Mouse (Mus musculus): ENCODE results near the gene Tiam2. TPM values are rescaled to one million over a fixed set of nuclear protein-coding genes. Genes with fewer than 3 reads are reported as not detected.

Gene Tiam2
- polyA plus RNA-seq, 1 experiment from 2014 or later: 3.2 TPM

GRCm38 (mm10) chr17:3485851-3486250, 159.5 kb downstream of the Tiam2 start:
- no peak overlapping the region for H3K4me2 ChIP-seq
- ATAC-seq (replicated peaks; ENCODE audit: insufficient number of reproducible peaks, low FRiP score, low TSS enrichment): no peak

GRCm38 (mm10) chr17:3487211-3487610, 160.8 kb downstream of the Tiam2 start:
- no peaks in the 10 kb centered on the region for H3K27me3 ChIP-seq (ENCODE audit: control insufficient read depth, insufficient read depth, low read length)
- no peak overlapping the region for H3K9ac ChIP-seq (ENCODE audit: low read depth, low read length)
- H3K4me3 ChIP-seq (ENCODE audit: low read depth, low read length): no peak overlapping the region
- H3K4me2 ChIP-seq: no peak overlapping the region
- WGBS (ENCODE audit: insufficient replicate concordance): 90% methylated on average over 4 of the region's 4 CpGs
- H3K27ac ChIP-seq (ENCODE audit: low read depth, low read length): no peak overlapping the region
- no peak for ATAC-seq (replicated peaks; ENCODE audit: insufficient number of reproducible peaks, low FRiP score, low TSS enrichment)
- no peaks in the 10 kb centered on the region for H3K4me1 ChIP-seq (ENCODE audit: control insufficient read depth, insufficient read depth, low read length)
- no peaks in the 10 kb centered on the region for H3K9me3 ChIP-seq (replicated peaks; ENCODE audit: control insufficient read depth, low read length)
- no peaks in the 10 kb centered on the region for H3K36me3 ChIP-seq (ENCODE audit: control insufficient read depth, insufficient read depth, low read length)

More at GRCm38 (mm10) chr17:3485851-3486250, 159.5 kb downstream of the Tiam2 start:
- 62% methylated on average over 7 of the region's 7 CpGs for WGBS (ENCODE audit: insufficient replicate concordance)
- H3K4me3 ChIP-seq (ENCODE audit: low read depth, low read length): no peak overlapping the region
- no peaks in the 10 kb centered on the region for H3K9me3 ChIP-seq (replicated peaks; ENCODE audit: control insufficient read depth, low read length)
- H3K9ac ChIP-seq (ENCODE audit: low read depth, low read length): no peak overlapping the region
- H3K27me3 ChIP-seq (ENCODE audit: control insufficient read depth, insufficient read depth, low read length): no peaks in the 10 kb centered on the region
- H3K4me1 ChIP-seq (ENCODE audit: control insufficient read depth, insufficient read depth, low read length): no peaks in the 10 kb centered on the region
- H3K27ac ChIP-seq (ENCODE audit: low read depth, low read length): no peak overlapping the region
- no peaks in the 10 kb centered on the region for H3K36me3 ChIP-seq (ENCODE audit: control insufficient read depth, insufficient read depth, low read length)

GRCm38 (mm10) chr17:3487721-3488601, 161.6 kb downstream of the Tiam2 start:
- no peak overlapping the region for H3K27ac ChIP-seq (ENCODE audit: low read depth, low read length)
- no peaks in the 10 kb centered on the region for H3K9me3 ChIP-seq (replicated peaks; ENCODE audit: control insufficient read depth, low read length)
- no peaks in the 10 kb centered on the region for H3K4me1 ChIP-seq (ENCODE audit: control insufficient read depth, insufficient read depth, low read length)
- ATAC-seq (replicated peaks; ENCODE audit: insufficient number of reproducible peaks, low FRiP score, low TSS enrichment): no peak
- no peak overlapping the region for H3K4me2 ChIP-seq
- H3K4me3 ChIP-seq (ENCODE audit: low read depth, low read length): no peak overlapping the region
- H3K27me3 ChIP-seq (ENCODE audit: control insufficient read depth, insufficient read depth, low read length): no peaks in the 10 kb centered on the region
- no peaks in the 10 kb centered on the region for H3K36me3 ChIP-seq (ENCODE audit: control insufficient read depth, insufficient read depth, low read length)
- no peak overlapping the region for H3K9ac ChIP-seq (ENCODE audit: low read depth, low read length)
- 70% methylated on average over 12 of the region's 12 CpGs for WGBS (ENCODE audit: insufficient replicate concordance)

- Histone ChIP-seq H3K4me2 (no peak overlapping the region), H3K27me3 (ENCODE audit: control insufficient read depth, insufficient read depth, low read length) (no peaks in the 10 kb centered on the region), H3K9me3 (replicated peaks; ENCODE audit: control insufficient read depth, low read length) (no peaks in the 10 kb centered on the region), H3K27ac (ENCODE audit: low read depth, low read length) (no peak overlapping the region), H3K4me3 (ENCODE audit: low read depth, low read length) (no peak overlapping the region), H3K36me3 (ENCODE audit: control insufficient read depth, insufficient read depth, low read length) (no peaks in the 10 kb centered on the region), H3K4me1 (ENCODE audit: control insufficient read depth, insufficient read depth, low read length) (no peaks in the 10 kb centered on the region), H3K9ac (ENCODE audit: low read depth, low read length) (no peak overlapping the region)
- 75% methylated on average over 11 of the region's 11 CpGs for WGBS (ENCODE audit: insufficient replicate concordance)
- no peak for ATAC-seq (replicated peaks; ENCODE audit: insufficient number of reproducible peaks, low FRiP score, low TSS enrichment)
These were observed 164.0 kb downstream of the Tiam2 start for GRCm38 (mm10) chr17:3490216-3490895.

- no peaks in the 10 kb centered on the region for H3K27me3 ChIP-seq (ENCODE audit: control insufficient read depth, insufficient read depth, low read length)
- no peaks in the 10 kb centered on the region for H3K36me3 ChIP-seq (ENCODE audit: control insufficient read depth, insufficient read depth, low read length)
- H3K27ac ChIP-seq (ENCODE audit: low read depth, low read length): no peak overlapping the region
- 52% methylated on average over 5 of the region's 5 CpGs for WGBS (ENCODE audit: insufficient replicate concordance)
- no peak for ATAC-seq (replicated peaks; ENCODE audit: insufficient number of reproducible peaks, low FRiP score, low TSS enrichment)
- no peak overlapping the region for H3K4me2 ChIP-seq
- H3K9me3 ChIP-seq (replicated peaks; ENCODE audit: control insufficient read depth, low read length): no peaks in the 10 kb centered on the region
- H3K4me1 ChIP-seq (ENCODE audit: control insufficient read depth, insufficient read depth, low read length): no peaks in the 10 kb centered on the region
- no peak overlapping the region for H3K4me3 ChIP-seq (ENCODE audit: low read depth, low read length)
- H3K9ac ChIP-seq (ENCODE audit: low read depth, low read length): no peak overlapping the region
These were observed 164.7 kb downstream of the Tiam2 start for GRCm38 (mm10) chr17:3491065-3491464.

- Histone ChIP-seq H3K36me3 (ENCODE audit: control insufficient read depth, insufficient read depth, low read length) (no peaks in the 10 kb centered on the region), H3K9me3 (replicated peaks; ENCODE audit: control insufficient read depth, low read length) (no peaks in the 10 kb centered on the region), H3K4me1 (ENCODE audit: control insufficient read depth, insufficient read depth, low read length) (no peaks in the 10 kb centered on the region), H3K27ac (ENCODE audit: low read depth, low read length) (no peak overlapping the region), H3K27me3 (ENCODE audit: control insufficient read depth, insufficient read depth, low read length) (no peaks in the 10 kb centered on the region), H3K4me2 (no peak overlapping the region), H3K4me3 (ENCODE audit: low read depth, low read length) (no peak overlapping the region), H3K9ac (ENCODE audit: low read depth, low read length) (no peak overlapping the region)
- ATAC-seq (replicated peaks; ENCODE audit: insufficient number of reproducible peaks, low FRiP score, low TSS enrichment): no peak
- WGBS (ENCODE audit: insufficient replicate concordance): 78% methylated on average over 6 of the region's 6 CpGs
These were observed 165.3 kb downstream of the Tiam2 start for GRCm38 (mm10) chr17:3491667-3492066.

- Histone ChIP-seq H3K27me3 (ENCODE audit: control insufficient read depth, insufficient read depth, low read length) (no peaks in the 10 kb centered on the region), H3K9me3 (replicated peaks; ENCODE audit: control insufficient read depth, low read length) (no peaks in the 10 kb centered on the region), H3K4me1 (ENCODE audit: control insufficient read depth, insufficient read depth, low read length) (no peaks in the 10 kb centered on the region), H3K27ac (ENCODE audit: low read depth, low read length) (no peak overlapping the region), H3K36me3 (ENCODE audit: control insufficient read depth, insufficient read depth, low read length) (no peaks in the 10 kb centered on the region), H3K4me2 (no peak overlapping the region), H3K9ac (ENCODE audit: low read depth, low read length) (no peak overlapping the region), H3K4me3 (ENCODE audit: low read depth, low read length) (no peak overlapping the region)
- 58% methylated on average over 2 of the region's 2 CpGs for WGBS (ENCODE audit: insufficient replicate concordance)
- no peak for ATAC-seq (replicated peaks; ENCODE audit: insufficient number of reproducible peaks, low FRiP score, low TSS enrichment)
These were observed 169.2 kb downstream of the Tiam2 start for GRCm38 (mm10) chr17:3495576-3495975.

GRCm38 (mm10) chr17:3496080-3496479, 169.7 kb downstream of the Tiam2 start:
- no peaks in the 10 kb centered on the region for H3K4me1 ChIP-seq (ENCODE audit: control insufficient read depth, insufficient read depth, low read length)
- WGBS (ENCODE audit: insufficient replicate concordance): 88% methylated on average over 3 of the region's 3 CpGs
- no peak overlapping the region for H3K27ac ChIP-seq (ENCODE audit: low read depth, low read length)

More at GRCm38 (mm10) chr17:3496080-3496479, 169.7 kb downstream of the Tiam2 start:
- no peak for ATAC-seq (replicated peaks; ENCODE audit: insufficient number of reproducible peaks, low FRiP score, low TSS enrichment)
- Histone ChIP-seq H3K4me3 (ENCODE audit: low read depth, low read length) (no peak overlapping the region), H3K36me3 (ENCODE audit: control insufficient read depth, insufficient read depth, low read length) (no peaks in the 10 kb centered on the region), H3K9me3 (replicated peaks; ENCODE audit: control insufficient read depth, low read length) (no peaks in the 10 kb centered on the region), H3K27me3 (ENCODE audit: control insufficient read depth, insufficient read depth, low read length) (no peaks in the 10 kb centered on the region), H3K4me2 (no peak overlapping the region), H3K9ac (ENCODE audit: low read depth, low read length) (no peak overlapping the region)
